Mouse (Mus musculus): ENCODE results near the gene Katnbl1. TPM values are rescaled to one million over a fixed set of nuclear protein-coding genes. Genes with fewer than 3 reads are reported as not detected.
"Not testable (repeated sequence)": the region's sequence is repeated elsewhere in the genome, so short reads cannot be mapped to it uniquely, and the experiment has no call there.

The Katnbl1 gene
- polyA plus RNA-seq, 1 experiment, result 26.1 TPM

GRCm38 (mm10) chr2:112390843-112391242 lies 11.8 kb downstream of the Katnbl1 start:
- Histone ChIP-seq H3K4me1 (ENCODE audit: control insufficient read depth, insufficient read depth, low read length) (no peaks in the 10 kb centered on the region; the same call in 1 of the 2 replicates), H3K4me3 (ENCODE audit: insufficient read depth, low read length) (no peak overlapping the region), H3K27ac (ENCODE audit: insufficient read depth, low read length) (peak overlapping the region; percentile 19; the same call in 1 of the 2 replicates)
- TF ChIP-seq CTCF (IDR thresholded peaks at IDR 0.05; ENCODE audit: borderline replicate concordance, insufficient read depth, low read length) (no peak), POLR2A (IDR thresholded peaks at IDR 0.05; ENCODE audit: low read depth, low read length) (no peak)

- H3K27ac ChIP-seq (ENCODE audit: insufficient read depth, low read length), result 0 out of 2 replicates have a peak overlapping the region, but pooled peaks have one; percentile 10
- no peak for TF ChIP-seq POLR2A (IDR thresholded peaks at IDR 0.05; ENCODE audit: low read depth, low read length)
- TF ChIP-seq CTCF (IDR thresholded peaks at IDR 0.05; ENCODE audit: borderline replicate concordance, insufficient read depth, low read length), result no peak
- H3K4me1 ChIP-seq (ENCODE audit: control insufficient read depth, insufficient read depth, low read length), result peaks cover under 1% of the 10 kb centered on the region; the same call in 1 of the 2 replicates
- no peak overlapping the region for H3K4me3 ChIP-seq (ENCODE audit: insufficient read depth, low read length)
Measured at GRCm38 (mm10) chr2:112391346-112392000, 12.5 kb downstream of the Katnbl1 start.

GRCm38 (mm10) chr2:112392689-112393088 lies 13.7 kb downstream of the Katnbl1 start:
- H3K4me3 ChIP-seq (ENCODE audit: insufficient read depth, low read length), result no peak overlapping the region
- peaks cover 4% of the 10 kb centered on the region; the same call in 1 of the 2 replicates for H3K4me1 ChIP-seq (ENCODE audit: control insufficient read depth, insufficient read depth, low read length)
- no peak overlapping the region for H3K27ac ChIP-seq (ENCODE audit: insufficient read depth, low read length)
- TF ChIP-seq CTCF (IDR thresholded peaks at IDR 0.05; ENCODE audit: borderline replicate concordance, insufficient read depth, low read length) (no peak), POLR2A (IDR thresholded peaks at IDR 0.05; ENCODE audit: low read depth, low read length) (no peak)

- Histone ChIP-seq H3K4me1 (ENCODE audit: control insufficient read depth, insufficient read depth, low read length) (peaks cover 4% of the 10 kb centered on the region; the same call in 1 of the 2 replicates), H3K27ac (ENCODE audit: insufficient read depth, low read length) (no peak overlapping the region), H3K4me3 (ENCODE audit: insufficient read depth, low read length) (no peak overlapping the region)
- TF ChIP-seq CTCF (IDR thresholded peaks at IDR 0.05; ENCODE audit: borderline replicate concordance, insufficient read depth, low read length) (no peak), POLR2A (IDR thresholded peaks at IDR 0.05; ENCODE audit: low read depth, low read length) (no peak)
Measured at GRCm38 (mm10) chr2:112393958-112394357, 14.9 kb downstream of the Katnbl1 start.

GRCm38 (mm10) chr2:112396649-112397048 lies 17.6 kb downstream of the Katnbl1 start:
- TF ChIP-seq CTCF (IDR thresholded peaks at IDR 0.05; ENCODE audit: borderline replicate concordance, insufficient read depth, low read length) (no peak), POLR2A (IDR thresholded peaks at IDR 0.05; ENCODE audit: low read depth, low read length) (no peak)
- Histone ChIP-seq H3K27ac (ENCODE audit: insufficient read depth, low read length) (no peak overlapping the region), H3K4me1 (ENCODE audit: control insufficient read depth, insufficient read depth, low read length) (0 out of 2 replicates have a peak, but pooled peaks cover 4% of the 10 kb centered on the region), H3K4me3 (ENCODE audit: insufficient read depth, low read length) (no peak overlapping the region)

GRCm38 (mm10) chr2:112407030-112407429 lies 28.0 kb downstream of the Katnbl1 start:
- no peak overlapping the region for H3K4me3 ChIP-seq (ENCODE audit: insufficient read depth, low read length)
- 0 out of 2 replicates have a peak overlapping the region, but pooled peaks have one; percentile 14 for H3K27ac ChIP-seq (ENCODE audit: insufficient read depth, low read length)
- no peak for TF ChIP-seq CTCF (IDR thresholded peaks at IDR 0.05; ENCODE audit: borderline replicate concordance, insufficient read depth, low read length)
- TF ChIP-seq POLR2A (IDR thresholded peaks at IDR 0.05; ENCODE audit: low read depth, low read length), result no peak
- no peaks in the 10 kb centered on the region; the same call in 1 of the 2 replicates for H3K4me1 ChIP-seq (ENCODE audit: control insufficient read depth, insufficient read depth, low read length)

DNA sequence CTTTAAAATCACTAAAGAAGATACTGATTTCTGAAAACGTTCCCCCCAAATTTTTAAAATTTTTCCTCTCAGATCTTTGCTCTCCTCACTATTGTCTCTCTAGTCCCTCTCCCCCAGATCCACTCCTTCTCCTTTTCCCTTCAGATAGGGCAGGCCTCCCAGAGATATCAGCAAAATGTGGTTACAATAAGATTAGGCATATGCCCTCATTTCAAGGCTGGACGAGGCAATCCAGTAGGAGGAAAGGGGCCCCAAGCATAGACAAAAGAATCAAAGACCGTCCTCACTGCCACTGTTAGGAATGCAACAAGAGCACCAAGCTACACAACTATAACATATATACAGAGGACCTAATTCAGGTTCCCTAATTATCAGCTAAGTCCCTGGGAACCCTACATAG lies 46.3 kb downstream of the Katnbl1 start:
- TF ChIP-seq CTCF (IDR thresholded peaks at IDR 0.05; ENCODE audit: borderline replicate concordance, insufficient read depth, low read length) (no peak), POLR2A (IDR thresholded peaks at IDR 0.05; ENCODE audit: low read depth, low read length) (no peak)

DNA sequence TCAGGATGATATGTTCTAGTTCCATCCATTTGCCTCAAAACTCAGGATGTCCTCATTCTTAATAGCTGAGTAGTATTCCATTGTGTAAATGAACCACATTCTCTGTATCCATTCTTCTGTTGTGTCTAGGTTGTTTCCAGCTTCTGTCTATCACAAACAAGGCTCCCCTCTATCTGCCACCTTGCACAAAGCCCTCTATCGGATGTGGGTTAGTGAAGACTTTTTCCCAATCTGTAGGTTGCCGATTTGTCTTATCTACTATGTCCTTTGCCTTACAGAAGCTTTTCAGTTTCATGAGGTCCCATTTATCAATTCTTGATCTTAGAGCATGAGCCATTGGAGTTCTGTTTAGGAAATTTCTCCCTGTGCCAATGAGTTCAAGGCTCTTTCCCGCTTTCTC lies 49.5 kb downstream of the Katnbl1 start:
- H3K4me1 ChIP-seq (ENCODE audit: control insufficient read depth, insufficient read depth, low read length); H3K4me3 ChIP-seq (ENCODE audit: insufficient read depth, low read length); H3K27ac ChIP-seq (ENCODE audit: insufficient read depth, low read length): not testable (repeated sequence)

More for the DNA sequence above, 46.3 kb downstream of the Katnbl1 start:
- no peaks in the 10 kb centered on the region for H3K4me1 ChIP-seq (ENCODE audit: control insufficient read depth, insufficient read depth, low read length)
- H3K27ac ChIP-seq (ENCODE audit: insufficient read depth, low read length), result no peak overlapping the region
- H3K4me3 ChIP-seq (ENCODE audit: insufficient read depth, low read length), result no peak overlapping the region

DNA sequence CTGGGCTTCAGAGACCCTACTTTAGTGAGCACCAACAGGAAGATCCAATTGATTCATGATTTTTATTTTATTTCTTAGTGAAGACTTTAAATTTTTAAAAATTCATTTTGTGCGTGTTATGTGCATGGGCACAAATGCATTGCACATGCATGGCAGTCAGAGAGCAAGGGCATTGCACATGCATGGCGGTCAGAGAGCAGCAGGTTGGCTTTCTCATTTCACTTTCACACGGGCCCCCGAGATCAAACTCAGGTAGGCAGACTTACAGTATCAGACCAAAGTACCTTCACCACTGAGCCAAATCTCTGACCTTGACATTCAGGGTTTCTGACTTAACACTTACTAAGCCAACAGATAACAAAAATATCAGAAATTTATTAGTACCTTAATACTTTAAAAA lies 50.7 kb downstream of the Katnbl1 start:
- Histone ChIP-seq H3K27ac (ENCODE audit: insufficient read depth, low read length) (no peak overlapping the region), H3K4me3 (ENCODE audit: insufficient read depth, low read length) (no peak overlapping the region), H3K4me1 (ENCODE audit: control insufficient read depth, insufficient read depth, low read length) (no peaks in the 10 kb centered on the region)
- TF ChIP-seq POLR2A (IDR thresholded peaks at IDR 0.05; ENCODE audit: low read depth, low read length), result no peak

- no peaks in the 10 kb centered on the region for H3K4me1 ChIP-seq (ENCODE audit: control insufficient read depth, insufficient read depth, low read length)
- H3K27ac ChIP-seq (ENCODE audit: insufficient read depth, low read length), result no peak overlapping the region
- TF ChIP-seq POLR2A (IDR thresholded peaks at IDR 0.05; ENCODE audit: low read depth, low read length) (no peak), CTCF (IDR thresholded peaks at IDR 0.05; ENCODE audit: borderline replicate concordance, insufficient read depth, low read length) (no peak)
Measured at GRCm38 (mm10) chr2:112430403-112430802, 51.4 kb downstream of the Katnbl1 start.

More at GRCm38 (mm10) chr2:112430403-112430802, 51.4 kb downstream of the Katnbl1 start:
- no peak overlapping the region for H3K4me3 ChIP-seq (ENCODE audit: insufficient read depth, low read length)
